Mouse (Mus musculus) intestine, embryonic 15.5 days (tissue): ENCODE results near the gene Colgalt1. TPM values are rescaled to one million over a fixed set of nuclear protein-coding genes. Genes with fewer than 3 reads are reported as not detected.

ENCODE experiments used
- ATAC-seq: fragments of 200-750 bp; cut with Nextera tagmentation; 2 replicates; pipeline ENCODE4 v1.8.0; 2017; ENCODE audit warnings: moderate TSS enrichment, moderate library complexity
- H3K27ac ChIP-seq: fragments of 300-500 bp; sonication (generic); 2 replicates; pipeline ENCODE4 v1.5.1; 2015; ENCODE audit warnings: mild to moderate bottlenecking, inconsistent platforms
- H3K27me3 ChIP-seq: fragments of 300-500 bp; sonication (generic); replicated peaks from 2 replicates; pipeline ENCODE4 v1.6.1; 2015; ENCODE audit warnings: inconsistent platforms
- H3K36me3 ChIP-seq: fragments of 300-500 bp; sonication (generic); 2 replicates; pipeline ENCODE4 v1.6.1; 2015; ENCODE audit warnings: inconsistent platforms
- H3K4me1 ChIP-seq: fragments of 300-500 bp; sonication (generic); replicated peaks from 2 replicates; pipeline ENCODE4 v1.6.1; 2015; ENCODE audit warnings: inconsistent platforms
- H3K4me2 ChIP-seq: fragments of 300-500 bp; sonication (generic); replicated peaks from 2 replicates; pipeline ENCODE4 v1.6.1; 2015; ENCODE audit warnings: mild to moderate bottlenecking, inconsistent platforms
- H3K4me3 ChIP-seq: fragments of 300-500 bp; sonication (generic); replicated peaks from 2 replicates; pipeline ENCODE4 v1.5.1; 2015; ENCODE audit warnings: inconsistent platforms
- H3K9ac ChIP-seq: fragments of 300-500 bp; sonication (generic); 2 replicates; pipeline ENCODE4 v1.6.1; 2015; ENCODE audit warnings: inconsistent platforms
- H3K9me3 ChIP-seq: fragments of 300-500 bp; sonication (generic); 2 replicates; pipeline ENCODE4 v1.6.1; 2016; ENCODE audit warnings: inconsistent platforms
- WGBS: fragments of 180-500 bp; shearing (Covaris S2); methylation state at CpG from one replicate; pipeline ENCODE4 v1.1.7; 2015; 5-methylcytosine and 5-hydroxymethylcytosine counted together
- polyA plus RNA-seq: library from polyadenylated mRNA; unstranded; fragments of >200 nt; fragmentation: Nextera tagmentation; extraction: Ambion mirVana; gene quantifications from 2 replicates; pipeline ENCODE4 v1.2.1, GENCODE M21; 2015

The Colgalt1 gene
- polyA plus RNA-seq, 1 experiment from 2014 or later, result 70.8 TPM

GRCm38 (mm10) chr8:71631897-71632296 is 21.1 kb downstream of the Colgalt1 start:
- no peak overlapping the region for H3K9ac ChIP-seq
- WGBS, result 59% methylated on average over 2 of the region's 2 CpGs

GRCm38 (mm10) chr8:71633164-71633563 is 22.4 kb downstream of the Colgalt1 start:
- no peak overlapping the region for H3K9ac ChIP-seq
- peaks cover 8% of the 10 kb centered on the region for H3K27me3 ChIP-seq
- ATAC-seq, result no peak
- peak overlapping the region; percentile 55 for H3K4me2 ChIP-seq
- H3K36me3 ChIP-seq, result no peaks in the 10 kb centered on the region
- 10% methylated on average over 18 of the region's 22 CpGs for WGBS
- H3K27ac ChIP-seq, result no peak overlapping the region
- H3K4me1 ChIP-seq, result peaks cover 36% of the 10 kb centered on the region
- H3K9me3 ChIP-seq, result no peaks in the 10 kb centered on the region
- H3K4me3 ChIP-seq, result no peak overlapping the region

More at GRCm38 (mm10) chr8:71631897-71632296, 21.1 kb downstream of the Colgalt1 start:
- no peak overlapping the region for H3K4me3 ChIP-seq
- H3K4me2 ChIP-seq, result no peak overlapping the region
- no peak overlapping the region for H3K27ac ChIP-seq
- no peaks in the 10 kb centered on the region for H3K9me3 ChIP-seq
- H3K27me3 ChIP-seq, result peaks cover 8% of the 10 kb centered on the region
- peaks cover 47% of the 10 kb centered on the region for H3K4me1 ChIP-seq
- ATAC-seq, result no peak
- H3K36me3 ChIP-seq, result no peaks in the 10 kb centered on the region

- peak; percentile 65 for ATAC-seq
- no peak overlapping the region for H3K9ac ChIP-seq
These were observed 23.3 kb downstream of the Colgalt1 start for GRCm38 (mm10) chr8:71633981-71634667.

GRCm38 (mm10) chr8:71637149-71638095 is 26.6 kb downstream of the Colgalt1 start:
- Histone ChIP-seq H3K27me3 (no peaks in the 10 kb centered on the region; the same call in 1 of the 2 replicates), H3K36me3 (no peaks in the 10 kb centered on the region), H3K4me3 (no peak overlapping the region), H3K9ac (no peak overlapping the region), H3K9me3 (no peaks in the 10 kb centered on the region), H3K27ac (no peak overlapping the region), H3K4me2 (no peak overlapping the region), H3K4me1 (peaks cover 15% of the 10 kb centered on the region; the same call in 1 of the 2 replicates)
- WGBS, result 68% methylated on average over 8 of the region's 8 CpGs
- ATAC-seq, result no peak

More at GRCm38 (mm10) chr8:71633981-71634667, 23.3 kb downstream of the Colgalt1 start:
- Histone ChIP-seq H3K36me3 (no peaks in the 10 kb centered on the region), H3K4me2 (peak overlapping the region; percentile 55), H3K27me3 (peaks cover 8% of the 10 kb centered on the region), H3K9me3 (no peaks in the 10 kb centered on the region), H3K4me3 (peak overlapping the region; percentile 18), H3K27ac (no peak overlapping the region), H3K4me1 (peaks cover 27% of the 10 kb centered on the region)
- WGBS, result 2% methylated on average over 26 of the region's 26 CpGs

GRCm38 (mm10) chr8:71638321-71638720 is 27.5 kb downstream of the Colgalt1 start:
- Histone ChIP-seq H3K36me3 (no peaks in the 10 kb centered on the region), H3K4me2 (no peak overlapping the region), H3K9ac (no peak overlapping the region), H3K4me1 (peaks cover 13% of the 10 kb centered on the region; the same call in 1 of the 2 replicates), H3K27ac (no peak overlapping the region), H3K4me3 (no peak overlapping the region), H3K27me3 (no peaks in the 10 kb centered on the region; the same call in 1 of the 2 replicates), H3K9me3 (no peaks in the 10 kb centered on the region)
- 69% methylated on average over 6 of the region's 6 CpGs for WGBS
- no peak for ATAC-seq

- H3K4me1 ChIP-seq, result peaks cover 5% of the 10 kb centered on the region; the same call in 1 of the 2 replicates
- ATAC-seq, result no peak
- no peak overlapping the region for H3K4me2 ChIP-seq
- 85% methylated on average over 4 of the region's 4 CpGs for WGBS
- no peaks in the 10 kb centered on the region; the same call in 1 of the 2 replicates for H3K27me3 ChIP-seq
- H3K4me3 ChIP-seq, result no peak overlapping the region
- H3K36me3 ChIP-seq, result no peaks in the 10 kb centered on the region
- no peak overlapping the region for H3K9ac ChIP-seq
- no peak overlapping the region for H3K27ac ChIP-seq
- H3K9me3 ChIP-seq, result no peaks in the 10 kb centered on the region
These were observed 28.5 kb downstream of the Colgalt1 start for GRCm38 (mm10) chr8:71639318-71639717.

GRCm38 (mm10) chr8:71645510-71645909 is 34.7 kb downstream of the Colgalt1 start:
- H3K27ac ChIP-seq, result no peak overlapping the region
- H3K36me3 ChIP-seq, result no peaks in the 10 kb centered on the region
- no peak overlapping the region for H3K4me3 ChIP-seq
- H3K4me2 ChIP-seq, result no peak overlapping the region
- H3K4me1 ChIP-seq, result no peaks in the 10 kb centered on the region
- 0 out of 2 replicates have a peak, but pooled peaks cover 2% of the 10 kb centered on the region for H3K27me3 ChIP-seq
- ATAC-seq, result no peak
- WGBS, result 77% methylated on average over 9 of the region's 9 CpGs
- no peaks in the 10 kb centered on the region for H3K9me3 ChIP-seq
- H3K9ac ChIP-seq, result no peak overlapping the region

GRCm38 (mm10) chr8:71654600-71654999 is 43.8 kb downstream of the Colgalt1 start:
- peak overlapping the region; percentile 60 for H3K4me2 ChIP-seq
- no peaks in the 10 kb centered on the region for H3K9me3 ChIP-seq
- H3K4me1 ChIP-seq, result peaks cover 14% of the 10 kb centered on the region
- under 1% methylated on average over 24 of the region's 24 CpGs for WGBS
- H3K4me3 ChIP-seq, result peak overlapping the region; percentile 14; the same call in 1 of the 2 replicates
- H3K27ac ChIP-seq, result no peak overlapping the region
- no peak overlapping the region for H3K9ac ChIP-seq
- peak; percentile 81 for ATAC-seq
- H3K27me3 ChIP-seq, result peaks cover 58% of the 10 kb centered on the region
- H3K36me3 ChIP-seq, result no peaks in the 10 kb centered on the region

- H3K4me2 ChIP-seq, result 0 out of 2 replicates have a peak overlapping the region, but pooled peaks have one; percentile 12
- H3K9ac ChIP-seq, result no peak overlapping the region
- H3K4me3 ChIP-seq, result no peak overlapping the region
- no peaks in the 10 kb centered on the region for H3K36me3 ChIP-seq
- peaks cover 70% of the 10 kb centered on the region for H3K27me3 ChIP-seq
- no peaks in the 10 kb centered on the region for H3K9me3 ChIP-seq
- WGBS, result 22% methylated on average over 9 of the region's 9 CpGs
- ATAC-seq, result no peak
- H3K27ac ChIP-seq, result no peak overlapping the region
- peaks cover 14% of the 10 kb centered on the region for H3K4me1 ChIP-seq
These were observed 47.0 kb downstream of the Colgalt1 start for GRCm38 (mm10) chr8:71657816-71658215.

GRCm38 (mm10) chr8:71658515-71659049 is 47.8 kb downstream of the Colgalt1 start:
- Histone ChIP-seq H3K27ac (no peak overlapping the region), H3K4me1 (peaks cover 14% of the 10 kb centered on the region), H3K4me2 (no peak overlapping the region), H3K36me3 (no peaks in the 10 kb centered on the region), H3K27me3 (peaks cover 69% of the 10 kb centered on the region), H3K4me3 (no peak overlapping the region), H3K9me3 (no peaks in the 10 kb centered on the region), H3K9ac (no peak overlapping the region)
- 22% methylated on average over 17 of the region's 17 CpGs for WGBS
- ATAC-seq, result 0 out of 2 replicates have a peak, but pooled peaks have one; percentile 15

- ATAC-seq, result no peak
- 73% methylated on average over 1 of the region's 1 CpGs for WGBS
- no peak overlapping the region for H3K9ac ChIP-seq
These were observed 49.0 kb downstream of the Colgalt1 start for GRCm38 (mm10) chr8:71659751-71660150.

More at GRCm38 (mm10) chr8:71659751-71660150, 49.0 kb downstream of the Colgalt1 start:
- Histone ChIP-seq H3K27ac (no peak overlapping the region), H3K9me3 (no peaks in the 10 kb centered on the region), H3K36me3 (no peaks in the 10 kb centered on the region), H3K4me2 (no peak overlapping the region), H3K4me3 (no peak overlapping the region), H3K27me3 (peaks cover 63% of the 10 kb centered on the region), H3K4me1 (peaks cover 9% of the 10 kb centered on the region)
